Mouse (Mus musculus): ENCODE results near the gene Col2a1.

DNA sequence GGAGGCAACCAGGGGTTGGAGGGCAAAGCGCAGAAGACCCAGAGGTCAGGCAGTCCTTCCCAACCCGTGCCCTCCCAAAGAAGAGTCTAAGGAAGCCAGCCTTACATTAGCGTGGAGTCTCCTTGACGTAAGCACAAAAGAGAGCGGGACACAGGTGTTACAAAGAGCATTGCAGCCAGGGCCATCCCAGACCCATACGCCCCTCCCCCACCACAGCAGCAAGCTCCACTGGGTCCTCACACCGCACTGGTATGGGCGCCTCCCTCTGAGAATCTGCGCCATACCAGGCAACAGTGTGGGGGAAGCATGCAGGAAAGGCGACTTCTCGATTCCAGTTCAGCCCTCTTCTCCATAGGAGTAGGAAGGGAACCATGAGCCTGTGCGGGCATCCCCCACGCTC is 4.9 kb downstream of the Col2a1 start:
- no peak for TF ChIP-seq CTCF (IDR thresholded peaks at IDR 0.05; ENCODE audit: control insufficient read depth, insufficient read depth, low read length)
- no peak for TF ChIP-seq POLR2A (IDR thresholded peaks at IDR 0.05; ENCODE audit: borderline replicate concordance, control insufficient read depth, low read depth, low read length)

Data from bone marrow, adult 2 months (tissue).